Mouse (Mus musculus): Measurements from ENCODE around the gene Cttn.

GRCm38 (mm10) chr7:144492931-144493330 lies 22.1 kb upstream of the Cttn start:
- TF ChIP-seq POLR2A (IDR thresholded peaks at IDR 0.05; ENCODE audit: borderline replicate concordance, extremely low read depth, insufficient read depth, insufficient read length, poor library complexity, severe bottlenecking) = no peak
- TF ChIP-seq CTCF (IDR thresholded peaks at IDR 0.05; ENCODE audit: borderline replicate concordance, extremely low read depth, insufficient read depth, insufficient read length) = no peak
